Mouse (Mus musculus) layer of hippocampus, postnatal 36 days (tissue): ENCODE data around the gene Exosc5. TPM values are rescaled to one million over a fixed set of nuclear protein-coding genes. Genes with fewer than 3 reads are reported as not detected.
A peak's percentile ranks its signal among the peaks of the same experiment; 100 is the strongest.

Source experiments
- DNase-seq, 2 experiments: peaks; one replicate each; pipeline ENCODE4 v3.0.0; 2022
- total RNA-seq, 2 experiments: library from RNA; stranded (reverse); gene quantifications; 2 replicates each; pipeline ENCODE4 v1.2.3; 2021

Exosc5 gene
- total RNA-seq, 2 experiments from 2014 or later, result 28.6 to 28.7 TPM

DNA sequence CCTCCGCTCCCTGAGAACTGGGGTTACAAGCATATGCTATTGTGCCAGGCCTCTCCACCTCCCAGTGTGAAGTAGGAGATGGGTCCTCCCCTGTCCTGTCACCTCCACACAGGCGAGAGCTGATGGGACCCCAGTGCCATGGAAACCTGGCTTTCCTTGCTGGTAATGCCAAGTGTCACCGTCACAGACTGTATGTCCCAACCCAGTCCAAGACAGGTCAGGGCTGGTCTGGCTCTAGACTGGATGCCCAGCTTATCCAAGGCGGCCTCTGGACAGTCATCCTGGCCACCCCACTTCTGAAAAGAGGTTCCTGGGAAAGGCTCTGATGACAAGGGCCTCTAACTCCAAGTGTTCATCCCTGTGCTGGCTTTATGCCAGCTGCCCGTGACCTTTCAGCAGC is 21.9 kb upstream of the Exosc5 start:
- DNase-seq, result no peak

DNA sequence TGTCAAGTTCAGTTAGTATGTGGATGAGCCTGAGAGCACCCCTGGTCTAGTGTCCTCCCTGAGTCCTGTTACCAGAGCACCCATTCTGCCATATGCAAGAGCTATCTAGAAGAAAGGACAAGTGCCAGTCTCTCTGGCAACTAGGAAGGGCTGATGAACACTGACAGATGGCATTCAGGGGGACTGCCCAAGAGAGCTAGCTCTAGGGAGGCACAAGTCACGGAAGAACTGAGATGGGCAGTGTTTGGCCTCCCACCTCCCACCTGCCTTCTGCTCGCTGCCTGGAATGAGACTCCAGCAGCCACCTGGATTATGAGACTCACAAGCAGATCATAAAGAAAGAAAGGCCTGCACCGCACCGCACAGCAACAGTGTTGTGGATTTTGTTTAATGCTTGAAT is 19.2 kb upstream of the Exosc5 start:
- DNase-seq, result no peak

DNA sequence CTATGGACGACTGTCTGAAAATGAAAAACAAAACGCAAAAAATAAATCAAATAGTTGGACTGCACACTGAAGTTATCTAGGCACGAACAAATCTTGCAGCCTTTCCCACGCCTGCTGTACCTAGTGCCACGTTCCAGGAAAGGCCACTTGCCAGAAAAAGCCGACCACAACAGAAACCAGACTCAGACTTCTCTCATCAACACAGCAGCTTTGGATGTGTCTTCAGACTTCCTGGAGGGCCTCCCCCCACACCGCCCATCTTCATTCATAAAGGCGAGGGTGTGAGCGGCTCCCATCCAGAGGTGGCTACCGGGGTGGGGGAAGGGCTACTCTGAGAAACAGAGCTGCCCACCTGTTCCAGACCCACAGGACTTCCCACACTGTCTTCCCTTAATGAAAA is 14.8 kb upstream of the Exosc5 start:
- no peak for DNase-seq

DNA sequence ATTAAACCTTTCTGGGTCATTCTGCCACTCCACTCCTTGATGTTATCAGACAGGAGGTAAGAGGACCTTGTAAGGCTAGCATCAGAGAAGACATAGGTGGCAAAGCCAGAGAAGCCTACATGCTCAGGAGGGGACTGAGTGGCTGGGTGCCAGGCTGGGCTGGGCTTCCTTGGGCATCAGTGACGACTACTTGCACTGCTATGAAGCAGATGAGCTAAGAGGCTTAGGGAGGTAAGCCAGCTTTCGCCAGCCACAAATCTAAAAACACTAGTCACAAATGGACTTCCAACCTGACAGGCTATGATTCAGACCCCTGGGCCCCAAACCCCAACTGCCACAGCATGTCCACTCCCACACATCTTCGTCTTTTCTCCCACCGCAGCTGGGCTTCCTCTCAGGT is 14.3 kb upstream of the Exosc5 start:
- DNase-seq, result no peak

DNA sequence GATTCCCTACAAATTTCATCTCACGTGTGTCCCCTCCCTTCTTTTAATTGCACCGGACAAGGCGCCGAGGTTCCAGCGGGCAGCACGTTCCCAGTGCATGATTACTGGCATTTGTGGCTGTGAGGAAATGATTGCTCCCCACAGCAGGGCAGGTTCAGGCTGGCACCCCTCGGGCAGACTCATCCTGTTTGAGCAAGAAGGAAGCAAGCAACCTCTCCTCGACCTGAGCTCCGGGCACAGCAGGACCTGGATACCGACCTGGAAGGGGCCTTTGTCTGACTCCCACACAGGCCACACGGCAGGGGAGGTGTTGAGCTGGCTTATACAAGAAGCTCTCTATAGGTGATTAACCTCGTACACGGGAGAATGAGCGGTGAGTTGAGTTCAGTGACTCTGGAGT is 13.9 kb upstream of the Exosc5 start:
- no peak for DNase-seq

DNA sequence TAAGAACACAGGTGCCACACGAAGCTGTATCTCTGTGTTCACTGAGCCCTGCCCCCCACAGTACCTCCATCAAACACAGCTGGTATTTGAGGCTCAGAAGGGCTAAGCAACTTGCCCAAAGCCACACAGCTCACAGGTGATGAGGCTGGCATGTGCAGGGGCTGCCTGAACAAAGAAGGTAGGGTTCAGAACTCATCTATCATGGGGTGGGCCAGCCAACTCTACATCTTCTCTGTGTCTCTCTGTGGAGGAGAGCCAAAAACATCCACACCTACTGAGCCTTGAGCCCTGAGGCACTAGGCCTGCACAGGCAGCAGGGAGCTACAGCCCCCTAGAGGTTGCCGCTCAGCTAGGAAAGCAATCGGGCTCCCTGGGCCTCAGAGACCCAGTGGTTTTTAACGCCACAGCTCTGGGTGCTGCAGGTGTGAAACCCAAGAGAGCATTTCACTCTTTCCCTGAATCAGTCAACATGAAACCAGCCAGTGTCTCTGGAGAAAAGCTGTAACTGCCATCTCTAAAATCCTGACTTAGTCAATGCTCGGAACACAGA is 11.3 kb upstream of the Exosc5 start:
- no peak for DNase-seq

DNA sequence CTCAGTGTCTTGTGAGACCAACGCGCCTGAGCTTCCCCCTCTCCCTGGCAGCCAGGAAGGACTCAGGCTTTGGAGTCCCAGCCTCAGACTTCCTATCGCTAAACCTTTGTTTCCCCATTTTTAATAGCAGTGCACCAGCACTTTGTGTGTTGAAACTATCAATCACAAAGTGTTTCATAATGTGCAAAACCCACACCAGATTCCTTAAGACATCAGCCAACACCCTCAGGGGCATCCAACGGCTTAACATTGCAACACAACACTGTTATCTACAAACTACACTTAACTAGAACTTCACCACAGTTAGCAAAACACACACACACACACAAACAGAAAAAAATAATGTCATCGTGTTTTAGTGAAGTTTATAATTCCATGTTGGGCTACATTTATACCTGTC is 9.1 kb upstream of the Exosc5 start:
- DNase-seq, result no peak

DNA sequence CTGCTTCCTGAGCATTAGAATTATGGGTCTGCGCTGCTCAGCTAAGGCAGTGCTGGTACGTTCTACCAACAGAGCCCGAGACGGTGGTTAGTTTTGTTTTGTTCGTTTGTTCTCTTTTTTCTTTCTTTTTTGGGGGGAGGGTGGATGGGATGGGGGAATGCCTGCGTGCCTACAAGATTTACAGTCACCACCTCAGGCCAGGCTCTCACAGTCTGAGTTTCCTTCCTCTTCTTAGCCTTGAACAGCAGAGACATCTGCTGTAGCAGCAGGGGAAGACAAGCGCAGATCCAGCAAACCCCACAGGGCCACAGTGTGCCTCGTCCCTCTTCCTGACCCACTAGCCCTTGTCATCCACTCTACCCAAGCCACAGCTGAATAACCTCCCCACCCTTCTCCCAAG is 7.7 kb upstream of the Exosc5 start:
- DNase-seq, result no peak

DNA sequence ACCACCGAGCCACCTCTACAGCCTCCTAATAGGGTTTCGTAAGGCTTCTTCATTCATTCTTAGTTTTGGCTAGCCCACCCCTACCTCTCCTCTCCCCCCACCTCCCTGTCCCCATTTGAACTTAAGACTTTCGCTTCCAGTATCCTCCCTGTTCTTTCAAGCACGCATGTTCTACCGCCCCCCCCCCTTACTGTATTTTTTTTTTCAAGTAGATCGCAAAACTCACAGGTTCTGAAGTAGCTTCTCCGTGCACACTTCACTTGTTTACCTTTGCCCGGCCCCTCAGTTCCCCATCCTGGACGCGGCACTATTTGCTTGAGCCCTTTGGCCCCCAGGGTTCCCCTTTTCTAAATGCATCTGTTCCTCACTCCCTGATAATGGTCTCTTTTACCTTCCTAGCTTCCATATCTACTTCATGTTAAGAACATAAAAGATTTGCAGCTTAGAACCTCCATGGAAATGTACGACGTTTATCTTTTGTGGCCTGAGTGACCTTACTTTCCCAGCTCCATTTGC is 6.7 kb upstream of the Exosc5 start:
- DNase-seq, result no peak

DNA sequence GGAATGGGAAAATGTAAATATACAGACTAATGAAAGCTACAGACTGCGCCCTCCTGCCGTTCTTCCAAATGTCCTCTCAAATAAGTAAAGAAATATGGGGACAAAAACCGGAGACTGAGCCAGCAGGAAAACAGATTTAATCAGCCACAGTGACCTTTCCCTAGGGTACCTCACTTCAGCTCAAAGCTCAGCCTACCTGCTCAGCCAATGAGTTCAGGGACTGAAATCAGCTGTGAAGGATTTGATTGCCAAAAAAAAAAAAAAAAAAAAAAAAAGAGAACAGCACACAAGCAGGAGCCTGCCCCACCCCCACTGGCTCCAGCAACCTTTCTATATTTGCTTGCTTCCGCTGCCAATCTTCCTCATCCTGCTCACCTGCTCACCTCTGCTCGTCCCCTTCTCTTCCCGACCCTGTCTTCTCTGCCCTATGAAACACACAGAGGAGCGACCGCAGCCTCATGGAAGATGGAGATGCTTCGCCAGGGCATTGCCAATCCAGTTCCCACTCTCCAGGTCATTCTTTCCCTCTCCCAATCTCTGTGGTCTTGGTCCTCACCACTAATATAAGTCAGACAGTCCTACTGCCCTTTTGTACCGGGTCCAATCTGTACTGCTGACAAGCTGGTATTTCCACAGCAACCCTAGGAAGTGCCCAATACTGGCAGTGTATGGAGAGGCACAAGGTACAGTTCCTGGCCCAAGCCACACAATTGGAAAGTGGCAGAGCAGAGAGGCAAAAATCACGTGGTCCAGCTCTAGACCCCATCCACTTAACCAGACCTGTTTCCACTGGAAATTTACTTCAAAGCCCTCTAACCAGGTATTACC is 3.1 kb upstream of the Exosc5 start:
- no peak for DNase-seq

DNA sequence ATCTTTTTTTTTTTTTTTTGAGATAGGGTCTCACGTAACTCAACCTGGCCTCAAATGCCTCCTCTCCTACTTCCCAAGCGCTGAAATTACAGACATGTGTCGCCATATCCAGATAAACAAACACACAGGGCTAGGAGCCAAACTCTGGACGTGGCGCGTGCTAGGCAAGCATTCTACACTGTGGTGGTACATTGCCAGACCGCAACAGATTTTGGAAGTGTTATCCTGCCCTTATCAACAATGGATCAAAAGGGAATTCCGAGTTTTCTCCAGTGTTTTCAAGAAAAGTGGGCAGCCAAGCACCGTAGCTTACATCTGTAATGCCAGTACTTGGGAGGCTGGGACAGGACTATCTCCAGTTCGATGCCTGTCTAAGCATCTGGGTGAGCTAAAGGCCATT is 1.2 kb upstream of the Exosc5 start:
- DNase-seq, result no peak

DNA sequence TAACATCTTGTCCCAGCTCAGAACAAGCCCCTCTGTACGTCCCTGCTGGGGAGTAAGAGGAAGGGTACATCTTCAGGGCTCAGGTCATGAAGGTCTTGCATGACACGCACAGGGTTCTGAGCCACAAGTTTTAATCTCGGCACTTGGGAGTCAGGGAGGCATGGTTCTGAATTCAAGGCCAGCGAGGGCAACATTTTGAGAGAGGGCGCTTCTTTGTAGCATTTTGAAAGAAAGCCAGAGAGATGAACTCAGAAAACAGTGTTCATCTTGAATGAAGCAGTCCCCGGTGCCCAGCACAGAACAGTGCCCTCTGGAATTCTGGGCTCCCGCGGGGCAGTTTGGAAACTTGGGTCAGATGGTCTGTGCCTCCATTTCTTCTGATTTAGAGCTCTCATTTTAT is 7.4 kb downstream of the Exosc5 start:
- no peak for DNase-seq

DNA sequence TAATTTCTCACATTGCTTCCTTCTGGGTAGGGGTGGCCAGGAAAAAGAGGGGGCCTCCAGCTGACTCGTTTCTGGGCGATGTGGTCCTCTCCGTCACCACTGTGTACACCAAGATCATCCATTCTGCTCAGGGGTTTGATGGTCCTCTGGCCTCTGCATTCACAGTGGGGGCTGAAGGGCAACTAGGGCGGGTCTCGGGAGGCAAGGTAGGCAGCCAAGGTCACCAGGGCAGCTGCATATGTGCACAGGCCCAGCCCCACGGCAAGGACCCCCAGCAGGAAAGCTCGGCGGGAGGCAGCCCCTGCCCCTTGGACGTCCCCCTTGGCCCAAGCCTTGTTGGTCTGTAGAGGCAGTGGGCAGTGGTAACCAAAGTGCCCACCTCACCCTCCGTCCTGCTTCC is 10.2 kb downstream of the Exosc5 start:
- DNase-seq, result no peak

DNA sequence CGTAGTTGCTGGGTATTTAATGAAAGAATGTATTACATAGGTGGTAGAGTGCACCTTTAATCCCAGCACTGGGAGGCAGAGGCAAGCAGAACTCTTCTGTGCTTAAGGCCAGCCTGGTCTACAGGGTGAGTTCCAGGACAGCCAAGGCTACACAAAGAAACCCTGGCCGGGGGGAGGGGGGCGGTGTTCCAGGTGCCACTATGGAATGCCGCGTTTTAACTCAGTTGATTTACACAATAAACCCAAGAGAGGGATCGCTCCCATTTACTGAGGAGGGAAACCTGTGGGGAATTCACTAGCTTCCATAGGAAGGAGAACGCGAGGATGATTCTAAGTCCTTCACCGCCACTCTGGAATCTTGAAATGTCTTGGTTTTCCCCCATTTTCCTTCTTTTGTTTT is 10.7 kb downstream of the Exosc5 start:
- no peak for DNase-seq

DNA sequence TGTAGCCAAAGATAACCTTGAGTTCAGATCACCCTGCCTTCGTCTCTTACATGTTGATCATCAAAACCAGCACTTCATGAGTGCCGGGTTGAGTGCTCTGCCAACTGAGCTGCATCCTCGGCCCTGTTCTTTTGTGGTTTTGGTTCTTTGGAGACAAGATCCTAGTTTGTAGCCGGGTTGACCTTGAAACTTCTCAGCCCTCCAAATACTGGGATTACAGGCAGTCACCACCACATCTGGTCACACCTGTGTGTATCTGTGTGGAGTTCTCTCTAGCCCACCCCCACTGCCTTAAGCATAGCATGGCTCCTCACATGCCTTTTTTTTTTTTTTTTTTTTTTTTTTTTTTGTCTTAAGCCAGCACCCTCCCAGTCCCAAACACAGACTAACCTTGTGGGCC is 11.1 kb downstream of the Exosc5 start:
- no peak for DNase-seq

DNA sequence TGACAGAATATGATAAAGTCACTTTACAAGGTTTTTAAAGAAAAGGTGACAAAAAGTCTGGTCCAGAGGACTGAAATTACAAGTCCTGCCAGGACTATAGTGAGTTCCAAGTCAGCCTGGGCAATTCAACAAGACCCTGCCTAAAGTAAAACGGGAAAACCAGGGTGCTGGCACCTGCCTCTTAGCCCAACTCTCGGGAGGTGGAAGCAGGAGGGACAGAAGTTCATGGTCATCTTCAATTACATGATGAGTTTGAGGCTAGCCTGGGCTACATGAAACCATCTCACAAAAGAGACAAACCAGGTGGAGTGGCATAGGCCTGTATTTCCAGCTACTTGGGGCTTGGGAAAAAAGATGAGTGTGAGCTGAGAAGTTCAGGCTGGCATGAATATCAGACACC is 12.7 kb downstream of the Exosc5 start:
- DNase-seq, result no peak

DNA sequence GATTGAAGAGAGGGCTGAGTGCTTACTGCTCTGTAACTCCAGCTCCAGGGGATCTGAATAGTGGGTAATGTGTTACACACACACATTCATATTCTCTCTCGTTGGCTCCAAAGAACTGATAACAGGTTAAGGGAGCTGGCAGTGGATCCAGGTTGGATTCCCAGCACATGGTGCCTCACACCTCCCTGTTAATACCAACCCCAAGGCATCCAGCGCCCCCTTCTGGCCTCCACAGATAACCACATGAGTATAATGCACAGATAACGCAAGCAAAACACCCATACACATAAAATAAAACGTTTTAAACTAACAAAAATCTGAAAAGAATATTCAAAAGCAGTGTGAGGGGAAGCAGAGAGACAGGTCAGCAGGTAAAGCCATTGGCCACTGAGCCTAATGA is 13.5 kb downstream of the Exosc5 start:
- DNase-seq, result no peak

DNA sequence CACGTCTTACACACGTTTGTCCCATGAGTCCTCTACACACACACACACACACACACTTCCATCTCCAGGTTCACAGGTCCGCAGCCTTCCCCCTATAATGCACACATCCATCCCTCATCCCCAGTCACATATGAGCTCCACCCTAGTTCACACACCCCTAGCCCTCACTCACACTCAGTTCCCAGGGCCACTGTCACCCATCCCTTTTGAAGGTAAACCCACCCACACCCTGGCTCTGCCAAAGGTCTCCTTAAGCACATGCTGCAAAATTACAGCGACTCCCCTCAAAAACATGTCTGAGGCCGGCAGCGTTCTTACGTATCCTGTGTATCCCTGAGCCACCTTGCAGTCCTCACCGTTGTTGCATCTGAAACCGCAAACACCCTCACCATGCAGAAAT is 15.3 kb downstream of the Exosc5 start:
- no peak for DNase-seq

DNA sequence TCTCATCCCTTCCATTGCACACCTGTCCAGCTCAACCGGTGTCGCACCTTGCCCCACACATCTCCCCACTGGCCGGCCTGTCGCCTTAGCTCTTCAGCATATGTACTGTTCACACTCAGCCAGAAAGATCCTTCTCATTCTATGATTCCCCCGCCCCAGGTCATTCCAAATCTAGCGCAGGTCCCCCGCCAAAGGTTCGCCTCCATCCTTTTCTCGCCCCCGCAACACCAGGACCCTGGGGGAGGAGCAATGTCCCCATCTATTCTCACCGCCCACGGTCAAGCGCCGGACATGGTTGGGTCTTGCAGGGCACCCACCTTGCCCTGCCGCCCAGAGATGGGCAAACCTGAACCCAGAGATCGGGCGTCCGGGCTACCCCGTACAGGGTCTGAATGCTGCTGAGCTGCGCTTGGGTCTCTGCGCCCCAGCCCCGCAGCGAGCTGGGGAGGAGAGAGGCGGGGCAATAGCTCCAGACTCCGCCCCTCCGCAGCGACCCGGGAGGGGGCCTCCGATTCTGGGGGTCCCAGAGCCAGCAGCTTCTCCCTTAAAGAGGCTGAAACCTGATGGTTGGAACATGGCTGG is 15.8 kb downstream of the Exosc5 start, which contains the start of gene Tmem91:
Gene Tmem91, minus strand, starts transcription at position 448 of the 582 bp plus-strand sequence.
- no peak for DNase-seq

DNA sequence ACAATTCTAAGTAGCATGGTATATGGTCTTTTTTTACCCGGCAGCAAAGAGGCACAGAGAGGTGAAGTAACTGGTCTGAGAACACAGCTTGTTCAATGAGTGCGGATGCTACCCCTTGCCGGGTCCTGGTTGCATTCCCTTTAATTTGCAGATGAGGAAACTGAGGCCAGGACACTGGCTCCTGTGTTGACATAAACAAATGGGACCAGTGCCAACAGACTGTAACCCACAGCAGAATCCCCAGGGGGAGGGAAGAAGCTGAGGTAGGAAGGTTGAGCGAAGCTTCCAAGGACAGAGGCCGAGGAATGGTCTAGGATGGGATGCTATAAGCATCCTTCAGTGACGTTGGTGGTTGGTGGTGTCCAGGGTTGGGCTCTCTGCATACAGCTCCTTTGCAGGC is 16.4 kb downstream of the Exosc5 start:
- no peak for DNase-seq

DNA sequence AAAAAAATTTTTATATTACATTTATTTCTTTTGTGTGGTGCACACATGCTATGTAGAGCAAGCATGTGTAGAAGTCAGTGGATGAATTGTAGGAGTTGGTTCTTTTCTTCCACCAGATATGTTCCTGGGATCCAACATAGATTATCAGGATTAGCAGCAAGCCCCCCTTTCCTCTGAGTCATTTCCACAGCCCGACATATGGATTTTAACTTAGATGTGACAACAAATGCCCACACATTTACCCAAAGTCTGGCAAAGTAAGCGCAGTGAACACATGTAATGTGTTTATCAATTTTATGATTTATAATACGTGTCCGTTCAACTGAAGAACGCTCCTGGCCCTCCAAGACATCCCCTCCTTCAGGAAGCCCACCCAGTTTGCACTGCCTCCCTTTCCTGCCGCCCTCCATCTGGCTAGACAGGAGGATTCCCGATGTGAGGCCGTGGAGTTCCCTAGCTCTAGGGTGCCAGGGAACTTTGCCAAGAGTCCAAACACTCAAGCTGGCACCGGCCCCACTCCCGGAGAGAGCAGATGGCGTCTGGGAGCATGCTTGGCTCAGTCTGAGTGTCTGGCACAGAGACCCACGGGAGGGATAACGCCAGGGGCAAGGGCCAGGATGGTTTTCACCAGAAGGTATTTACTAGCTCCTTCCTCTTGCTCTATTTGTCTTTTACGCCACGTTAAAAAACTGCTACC is 17.3 kb downstream of the Exosc5 start:
- peak; percentile 89 to 91 for DNase-seq

DNA sequence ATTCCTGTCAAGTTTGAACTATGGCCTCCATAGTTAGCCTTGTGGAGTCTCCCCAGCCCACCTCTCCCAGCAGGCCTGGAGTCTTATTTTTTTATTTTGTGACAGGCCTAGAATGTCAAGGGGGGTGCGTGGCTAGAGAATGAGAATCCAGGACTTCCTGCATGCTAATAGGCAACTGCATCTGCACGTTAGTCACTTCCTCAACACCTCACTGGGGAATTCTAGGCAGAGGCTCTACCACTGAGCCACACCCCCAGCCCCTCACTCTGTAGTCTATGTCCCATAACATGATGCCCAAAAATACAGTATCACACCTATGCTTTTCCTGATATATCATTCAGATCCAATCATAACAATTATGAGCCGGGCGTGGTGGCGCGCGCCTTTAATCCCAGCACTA is 18.0 kb downstream of the Exosc5 start:
- no peak for DNase-seq

DNA sequence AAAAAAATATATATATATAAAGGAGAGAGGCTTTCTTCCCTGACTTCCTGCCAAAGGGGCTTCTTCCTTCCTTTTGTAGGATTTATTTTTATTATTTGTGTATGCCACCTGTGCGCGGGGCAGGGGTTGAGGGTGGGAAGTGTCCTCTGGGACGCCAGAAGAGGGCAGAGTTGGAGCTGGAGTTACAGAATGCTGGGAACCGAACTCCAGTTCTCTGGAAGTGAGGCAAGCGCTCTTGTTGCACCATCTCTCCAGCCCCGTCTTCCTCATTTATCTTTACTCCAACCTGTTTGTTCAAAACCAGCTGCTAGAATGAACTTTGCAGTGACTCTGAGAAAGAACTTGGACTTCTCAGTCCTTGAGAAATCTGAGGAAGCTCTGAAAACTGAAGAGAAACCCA is 21.0 kb downstream of the Exosc5 start:
- DNase-seq, result no peak
